Mouse (Mus musculus) left cerebral cortex, adult 11 months (tissue): ENCODE measurements at regions not wholly inside any gene's neighbourhood (a gene's known extent, or its start where the extent isn't known, plus 50 kb on each side); places are given as distances from the start of the nearest gene placed in this dataset.
"Not testable (repeated sequence)": the region's sequence is repeated elsewhere in the genome, so short reads cannot be mapped to it uniquely, and the experiment has no call there.

Experiments
- DNase-seq: peaks from one replicate; pipeline ENCODE4 v3.0.0; 2022; ENCODE audit warnings: low spot score

- no peak for DNase-seq
Measured at GRCm38 (mm10) chr10:31143856-31144488, 169.2 kb upstream of the Hddc2 start.

- DNase-seq: no peak
Measured at GRCm38 (mm10) chr10:31144489-31144872, 168.7 kb upstream of the Hddc2 start.

GRCm38 (mm10) chr10:31173169-31173686 is 140.0 kb upstream of the Hddc2 start:
- DNase-seq: peak; percentile 27

GRCm38 (mm10) chr10:31189577-31189976 is 123.6 kb upstream of the Hddc2 start:
- no peak for DNase-seq

GRCm38 (mm10) chr10:31212164-31212563 is 101.0 kb upstream of the Hddc2 start:
- DNase-seq: not testable (repeated sequence)

- no peak for DNase-seq
Measured at GRCm38 (mm10) chr10:31212778-31213454, 100.3 kb upstream of the Hddc2 start.

GRCm38 (mm10) chr10:31221902-31222301 is 91.3 kb upstream of the Hddc2 start:
- no peak for DNase-seq

GRCm38 (mm10) chr10:31229078-31229477 is 84.1 kb upstream of the Hddc2 start:
- DNase-seq: no peak

GRCm38 (mm10) chr10:31242442-31242966 is 70.7 kb upstream of the Hddc2 start:
- DNase-seq: no peak

- DNase-seq: peak; percentile 13
Measured at GRCm38 (mm10) chr10:31252584-31253381, 60.4 kb upstream of the Hddc2 start.

- no peak for DNase-seq
Measured at GRCm38 (mm10) chr10:31256934-31257333, 56.2 kb upstream of the Hddc2 start.

- DNase-seq: no peak
Measured at GRCm38 (mm10) chr10:31257611-31258010, 55.6 kb upstream of the Hddc2 start.

- DNase-seq: no peak
Measured at GRCm38 (mm10) chr10:31260914-31261313, 52.3 kb upstream of the Hddc2 start.
